Mouse (Mus musculus) common myeloid progenitor, adult 5-6 weeks (primary cell): Measurements from ENCODE around the gene Pik3c2g. TPM values are rescaled to one million over a fixed set of nuclear protein-coding genes. Genes with fewer than 3 reads are reported as not detected.

Source experiments
- ATAC-seq: replicated peaks from 2 replicates; pipeline ENCODE4 v1.8.0; 2016; ENCODE audit warnings: low read depth, mild to moderate bottlenecking, moderate TSS enrichment, inconsistent platforms; ENCODE audit not compliant: poor library complexity, severe bottlenecking
- total RNA-seq: library from RNA; stranded (forward); fragments of 200-1000, 187-1606 nt; gene quantifications from 2 replicates; pipeline ENCODE4 v1.2.3, GENCODE M21; 2017

Pik3c2g gene
- total RNA-seq, 1 experiment from 2014 or later: not detected

DNA sequence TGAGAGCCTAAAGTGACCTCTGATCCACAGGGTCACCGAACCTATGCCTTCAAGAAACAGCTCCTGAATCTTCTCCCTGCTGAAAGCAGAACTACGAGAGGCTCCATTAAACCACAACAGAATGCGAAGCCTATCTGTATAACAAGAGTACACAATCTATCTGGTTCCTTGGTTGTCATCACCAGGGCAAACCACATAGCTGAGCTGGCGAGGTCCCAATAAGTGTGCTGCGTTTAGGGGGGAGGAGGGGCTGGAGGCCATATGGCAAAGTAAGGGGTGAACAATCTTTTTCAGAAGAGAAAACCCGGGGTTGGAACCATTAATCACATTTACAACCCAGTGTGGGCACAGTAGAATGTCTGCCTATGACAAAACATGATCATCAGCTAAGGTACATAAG, 251.2 kb downstream of the Pik3c2g start:
- no peak for ATAC-seq

DNA sequence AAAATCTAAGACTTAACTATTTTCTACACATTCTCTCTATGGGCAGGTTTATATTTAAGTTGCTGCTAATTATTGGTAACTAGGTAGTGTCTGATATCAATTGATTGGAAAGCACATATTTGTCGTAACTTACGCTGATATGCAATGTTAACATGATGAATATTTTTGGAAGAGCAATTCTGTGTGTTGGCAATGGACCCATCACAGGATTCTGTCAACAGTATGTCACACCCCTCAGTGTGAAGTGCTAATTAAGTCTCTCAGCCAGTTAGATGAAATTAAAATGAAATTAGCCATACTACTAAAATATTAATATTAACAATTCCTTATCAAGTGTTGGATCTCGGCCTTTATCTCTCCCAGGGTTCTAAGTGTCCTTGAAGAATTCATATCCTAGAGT, 251.7 kb downstream of the Pik3c2g start:
- no peak for ATAC-seq

GRCm38 (mm10) chr6:139839907-139840306, 252.9 kb downstream of the Pik3c2g start:
- no peak for ATAC-seq

GRCm38 (mm10) chr6:139841272-139841671, 254.3 kb downstream of the Pik3c2g start:
- no peak for ATAC-seq

DNA sequence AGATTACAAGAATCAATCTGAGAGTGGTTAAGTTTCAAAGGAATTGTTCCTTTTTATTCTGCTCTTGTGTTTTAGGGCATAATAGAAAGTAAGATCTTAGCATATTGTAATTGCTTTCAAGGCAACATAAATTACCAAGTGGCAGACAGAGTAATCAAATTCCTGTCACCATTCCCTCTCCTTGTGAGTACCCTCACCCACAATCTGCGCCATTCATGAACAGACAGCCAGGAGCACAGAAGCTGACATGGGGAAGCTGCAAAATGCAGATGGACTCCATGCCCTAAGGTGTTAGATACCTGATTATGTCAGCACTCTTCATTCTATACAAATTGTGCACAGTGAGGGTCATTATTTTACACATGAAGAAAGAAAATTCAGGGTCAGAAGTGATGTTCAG, 255.6 kb downstream of the Pik3c2g start:
- no peak for ATAC-seq

- ATAC-seq: no peak
Observed at GRCm38 (mm10) chr6:139843531-139843930, 256.5 kb downstream of the Pik3c2g start.

GRCm38 (mm10) chr6:139846889-139847544, 260.0 kb downstream of the Pik3c2g start:
- no peak for ATAC-seq

DNA sequence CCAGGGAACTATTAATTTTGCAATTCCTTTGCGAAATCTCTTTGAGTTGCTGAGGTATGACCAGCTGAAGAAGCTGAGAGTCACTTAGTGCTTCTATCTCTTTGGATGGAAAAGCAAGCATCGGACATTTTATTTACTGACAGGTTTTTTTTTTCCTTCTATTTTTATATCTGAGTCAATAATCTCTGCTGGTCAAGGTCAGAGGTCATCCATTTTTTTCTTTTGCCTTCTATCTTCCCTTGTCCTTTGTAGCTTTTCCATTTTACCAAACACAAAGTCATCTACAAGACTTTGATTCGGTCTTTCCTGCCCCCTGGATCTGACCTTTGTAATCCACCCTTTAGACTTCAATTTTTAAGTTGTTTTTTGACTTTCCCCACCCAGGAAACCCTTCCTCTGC, 262.9 kb downstream of the Pik3c2g start:
- ATAC-seq: no peak

GRCm38 (mm10) chr6:139851705-139852603, 264.9 kb downstream of the Pik3c2g start:
- ATAC-seq: no peak

DNA sequence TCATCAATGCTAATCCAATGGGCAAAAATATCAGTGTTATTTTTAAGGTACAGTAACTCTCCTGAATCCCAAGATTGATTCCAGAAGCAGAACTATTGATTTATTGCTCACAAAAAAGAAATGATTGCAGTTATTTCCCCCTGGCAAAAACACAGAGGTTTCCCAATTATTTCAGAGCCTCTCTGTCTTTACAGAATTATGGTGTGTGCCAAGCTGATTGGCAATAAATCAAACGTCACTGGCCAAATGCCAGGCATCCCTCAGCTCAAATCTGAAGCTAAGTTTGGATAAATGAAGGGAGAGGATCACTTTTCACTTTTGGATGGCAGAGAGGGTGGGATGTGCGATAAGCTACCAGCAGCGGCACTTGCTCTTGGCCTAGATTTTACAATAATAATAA, 265.8 kb downstream of the Pik3c2g start:
- ATAC-seq: no peak

DNA sequence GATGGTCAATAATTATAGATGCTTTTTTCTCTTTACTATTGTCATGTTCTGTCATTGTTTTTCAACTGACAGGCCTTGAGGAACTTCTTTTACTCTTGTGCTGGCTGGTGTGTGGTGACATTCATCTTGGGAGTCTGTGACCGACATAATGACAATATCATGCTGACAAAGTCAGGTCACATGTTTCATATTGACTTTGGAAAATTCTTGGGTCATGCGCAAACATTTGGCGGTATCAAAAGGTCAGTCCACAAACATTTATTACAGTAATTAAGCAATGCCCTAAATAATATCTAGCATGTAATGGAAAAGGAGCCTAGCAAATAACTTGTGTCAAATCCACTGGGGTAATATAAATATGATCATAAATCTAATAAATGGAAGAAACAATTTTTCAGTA, 273.1 kb downstream of the Pik3c2g start:
- no peak for ATAC-seq

- 0 out of 2 replicates have a peak, but pooled peaks have one; percentile 42 for ATAC-seq
Observed at GRCm38 (mm10) chr6:139861534-139861933, 274.5 kb downstream of the Pik3c2g start.

GRCm38 (mm10) chr6:139865059-139865673, 278.1 kb downstream of the Pik3c2g start:
- no peak for ATAC-seq

- ATAC-seq: peak; percentile 95
Observed at GRCm38 (mm10) chr6:139874418-139875176, 287.6 kb downstream of the Pik3c2g start.

- no peak for ATAC-seq
Observed at GRCm38 (mm10) chr6:139876691-139877090, 289.7 kb downstream of the Pik3c2g start.

- no peak for ATAC-seq
Observed at GRCm38 (mm10) chr6:139877476-139878361, 290.7 kb downstream of the Pik3c2g start.

GRCm38 (mm10) chr6:139878362-139878696, 291.3 kb downstream of the Pik3c2g start:
- no peak for ATAC-seq

DNA sequence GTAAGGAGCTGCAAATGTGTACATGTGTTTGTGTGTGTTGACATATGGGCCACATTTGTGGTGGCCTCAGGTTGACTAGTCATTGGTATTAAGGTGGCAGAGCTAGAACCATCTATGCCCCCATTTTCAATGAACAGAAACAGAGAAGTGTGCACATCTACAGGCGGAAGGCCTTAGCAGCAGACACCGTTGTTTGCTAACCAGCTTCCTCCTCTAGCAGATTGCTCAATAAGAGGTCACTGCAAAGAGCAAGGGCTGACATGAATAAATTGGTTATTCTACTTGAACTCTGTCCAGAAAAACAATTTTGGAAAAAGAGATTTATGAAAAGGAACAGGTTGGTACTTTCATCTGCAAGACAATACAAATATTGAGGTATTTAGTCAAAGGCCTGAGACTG, 295.1 kb downstream of the Pik3c2g start:
- 0 out of 2 replicates have a peak, but pooled peaks have one; percentile 39 for ATAC-seq

DNA sequence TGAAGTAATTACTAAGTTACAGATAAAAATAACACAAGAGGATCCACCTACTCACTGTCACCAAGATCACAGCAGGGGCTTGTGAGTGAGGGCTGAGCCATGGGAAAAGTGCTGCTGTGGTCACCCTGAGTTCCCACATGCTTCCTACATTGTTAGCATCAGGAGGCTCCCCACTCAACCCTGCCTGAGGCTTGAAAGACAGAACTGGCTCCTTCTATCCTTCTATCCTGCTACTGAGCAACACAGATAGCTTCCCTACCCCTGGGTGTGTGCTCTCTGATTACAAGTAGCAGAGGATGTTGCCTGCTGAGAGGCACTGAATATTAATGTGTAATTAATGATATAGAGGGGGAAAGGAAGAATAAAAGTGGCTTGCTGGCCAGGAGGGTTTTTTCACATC, 300.2 kb downstream of the Pik3c2g start:
- ATAC-seq: no peak
